Mouse (Mus musculus): ENCODE measurements around the gene Tmem107. TPM values are rescaled to one million over a fixed set of nuclear protein-coding genes. Genes with fewer than 3 reads are reported as not detected.
A peak's percentile ranks its signal among the peaks of the same experiment; 100 is the strongest.

Tmem107 gene
- total and polyA plus RNA-seq, 2 experiments from 2014 or later, result 27.8 to 61.8 TPM

GRCm38 (mm10) chr11:69070093-69070492, 513 bp upstream of the Tmem107 start:
- ATAC-seq (ENCODE audit: low FRiP score), result 0 out of 2 replicates have a peak, but pooled peaks have one; percentile 1
- DNase-seq (ENCODE audit: low spot score), result no peak
- Histone ChIP-seq H3K9me3 (ENCODE audit: low read length) (no peaks in the 10 kb centered on the region), H3K4me1 (ENCODE audit: insufficient read depth, low read length) (peaks cover 12% of the 10 kb centered on the region; the same call in 1 of the 2 replicates), H3K9ac (replicated peaks; ENCODE audit: low read length, poor library complexity, severe bottlenecking) (peak overlapping the region; percentile 59), H3K27ac (ENCODE audit: low read depth, low read length) (peak overlapping the region; percentile 68), H3K27me3 (ENCODE audit: insufficient read depth, low read length) (no peaks in the 10 kb centered on the region), H3K4me3 (ENCODE audit: low read depth, low read length) (peak overlapping the region; percentile 48), H3K36me3 (ENCODE audit: insufficient read depth, low read length) (no peaks in the 10 kb centered on the region), H3K4me2 (ENCODE audit: low read depth, low read length, poor library complexity, severe bottlenecking) (peak overlapping the region; percentile 73)
- no peak for TF ChIP-seq CTCF (IDR thresholded peaks at IDR 0.05)
- WGBS, result under 1% methylated on average over 13 of the region's 13 CpGs

- Histone ChIP-seq H3K27me3 (ENCODE audit: insufficient read depth, low read length) (no peaks in the 10 kb centered on the region), H3K36me3 (ENCODE audit: insufficient read depth, low read length) (no peaks in the 10 kb centered on the region), H3K4me2 (ENCODE audit: low read depth, low read length, poor library complexity, severe bottlenecking) (peak overlapping the region; percentile 73), H3K4me3 (ENCODE audit: low read depth, low read length) (peak overlapping the region; percentile 48), H3K27ac (ENCODE audit: low read depth, low read length) (peak overlapping the region; percentile 68), H3K4me1 (ENCODE audit: insufficient read depth, low read length) (peaks cover 12% of the 10 kb centered on the region; the same call in 1 of the 2 replicates), H3K9ac (replicated peaks; ENCODE audit: low read length, poor library complexity, severe bottlenecking) (peak overlapping the region; percentile 59), H3K9me3 (ENCODE audit: low read length) (no peaks in the 10 kb centered on the region)
- no peak for TF ChIP-seq CTCF (IDR thresholded peaks at IDR 0.05)
- DNase-seq (ENCODE audit: low spot score), result no peak
- WGBS, result 23% methylated on average over 9 of the region's 9 CpGs
- ATAC-seq (ENCODE audit: low FRiP score), result no peak
Observed at GRCm38 (mm10) chr11:69071262-69071661, 656 bp downstream of the Tmem107 start.

- Histone ChIP-seq H3K27ac (ENCODE audit: low read depth, low read length) (peak overlapping the region; percentile 93), H3K4me3 (ENCODE audit: low read depth, low read length) (peak overlapping the region; percentile 27; the same call in 1 of the 2 replicates), H3K9me3 (ENCODE audit: low read length) (no peaks in the 10 kb centered on the region), H3K4me2 (ENCODE audit: low read depth, low read length, poor library complexity, severe bottlenecking) (peak overlapping the region; percentile 54), H3K4me1 (ENCODE audit: insufficient read depth, low read length) (peaks cover 9% of the 10 kb centered on the region; the same call in 1 of the 2 replicates), H3K36me3 (ENCODE audit: insufficient read depth, low read length) (no peaks in the 10 kb centered on the region), H3K27me3 (ENCODE audit: insufficient read depth, low read length) (no peaks in the 10 kb centered on the region), H3K9ac (replicated peaks; ENCODE audit: low read length, poor library complexity, severe bottlenecking) (peak overlapping the region; percentile 25; the same call in 1 of the 2 replicates)
- TF ChIP-seq CTCF (IDR thresholded peaks at IDR 0.05), result no peak
- WGBS, result 89% methylated on average over 11 of the region's 11 CpGs
- no peak for DNase-seq (ENCODE audit: low spot score)
- ATAC-seq (ENCODE audit: low FRiP score), result no peak
Observed at GRCm38 (mm10) chr11:69072234-69072633, 1.6 kb downstream of the Tmem107 start.

GRCm38 (mm10) chr11:69072666-69073064, 2.1 kb downstream of the Tmem107 start:
- no peak for TF ChIP-seq CTCF (IDR thresholded peaks at IDR 0.05)
- peaks cover 9% of the 10 kb centered on the region; the same call in 1 of the 2 replicates for H3K4me1 ChIP-seq (ENCODE audit: insufficient read depth, low read length)
- H3K4me3 ChIP-seq (ENCODE audit: low read depth, low read length), result peak overlapping the region; percentile 27
- peak overlapping the region; percentile 93 for H3K27ac ChIP-seq (ENCODE audit: low read depth, low read length)
- no peak for ATAC-seq (ENCODE audit: low FRiP score)
- peak overlapping the region; percentile 25; the same call in 1 of the 2 replicates for H3K9ac ChIP-seq (replicated peaks; ENCODE audit: low read length, poor library complexity, severe bottlenecking)
- DNase-seq (ENCODE audit: low spot score), result no peak
- 5% methylated on average over 9 of the region's 9 CpGs for WGBS
- peak overlapping the region; percentile 54 for H3K4me2 ChIP-seq (ENCODE audit: low read depth, low read length, poor library complexity, severe bottlenecking)
- H3K36me3 ChIP-seq (ENCODE audit: insufficient read depth, low read length), result no peaks in the 10 kb centered on the region
- no peaks in the 10 kb centered on the region for H3K27me3 ChIP-seq (ENCODE audit: insufficient read depth, low read length)
- no peaks in the 10 kb centered on the region for H3K9me3 ChIP-seq (ENCODE audit: low read length)

- Histone ChIP-seq H3K27me3 (ENCODE audit: insufficient read depth, low read length) (no peaks in the 10 kb centered on the region), H3K4me2 (ENCODE audit: low read depth, low read length, poor library complexity, severe bottlenecking) (peak overlapping the region; percentile 54), H3K27ac (ENCODE audit: low read depth, low read length) (peak overlapping the region; percentile 93), H3K4me3 (ENCODE audit: low read depth, low read length) (peak overlapping the region; percentile 27), H3K9me3 (ENCODE audit: low read length) (no peaks in the 10 kb centered on the region), H3K4me1 (ENCODE audit: insufficient read depth, low read length) (peaks cover 9% of the 10 kb centered on the region; the same call in 1 of the 2 replicates), H3K9ac (replicated peaks; ENCODE audit: low read length, poor library complexity, severe bottlenecking) (peak overlapping the region; percentile 64), H3K36me3 (ENCODE audit: insufficient read depth, low read length) (no peaks in the 10 kb centered on the region)
- WGBS, result 0% methylated on average over 14 of the region's 14 CpGs
- DNase-seq (ENCODE audit: low spot score) (peak; percentile 96), ATAC-seq (ENCODE audit: low FRiP score) (peak; percentile 62)
- TF ChIP-seq CTCF (IDR thresholded peaks at IDR 0.05), result peak; percentile 54
Observed at GRCm38 (mm10) chr11:69073065-69073888, 2.7 kb downstream of the Tmem107 start.
